Mouse (Mus musculus): ENCODE data around the gene Hmgb3. TPM values are rescaled to one million over a fixed set of nuclear protein-coding genes. Genes with fewer than 3 reads are reported as not detected.

The Hmgb3 gene
- 27.1 and 36.0 TPM in 2 replicates for total RNA-seq (2023)

DNA sequence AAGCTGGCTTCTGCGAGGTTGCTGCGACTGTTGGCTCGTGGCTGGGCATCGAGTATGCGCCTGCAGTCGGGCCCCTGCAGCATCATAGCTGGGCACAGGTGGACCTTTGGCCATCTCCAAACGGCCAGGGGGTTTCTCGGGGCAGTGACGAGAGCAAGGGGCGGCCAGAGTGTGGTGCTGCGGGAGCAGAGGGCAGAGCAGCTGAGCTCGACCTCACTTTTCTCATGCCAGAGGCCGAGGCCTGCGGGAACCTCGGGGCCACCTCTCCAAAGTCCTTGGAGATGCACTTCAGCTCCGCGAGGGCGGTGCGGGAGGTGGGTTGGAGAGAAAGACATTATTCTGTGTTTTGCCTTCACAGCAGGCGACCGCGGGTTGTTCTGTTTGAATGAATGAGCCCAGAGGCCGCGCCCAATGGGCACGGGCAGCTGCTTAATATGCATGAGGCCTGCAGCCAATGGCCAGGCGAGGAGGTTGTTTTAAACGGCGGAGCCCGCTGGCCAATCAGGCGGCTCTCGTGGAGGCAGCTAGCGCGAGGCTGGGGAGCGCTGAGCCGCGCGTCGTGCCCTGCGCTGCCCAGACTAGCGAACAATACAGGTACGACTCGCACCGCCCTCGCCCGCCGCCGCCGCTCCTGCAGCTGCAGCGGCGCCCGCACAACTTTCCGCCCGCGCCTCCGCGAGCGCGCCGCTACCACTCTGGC lies at the start of gene Hmgb3:
TSS of gene Hmgb3 (plus strand) at position 504 of the 700 bp plus-strand sequence.

Other genes with a start within 250 kb of the Hmgb3 start
- 21.0 and 25.0 TPM in 2 replicates for gene Mtmr1, start 191.2 kb upstream of the Hmgb3 start, total RNA-seq (2023)
- 1.8 and 3.8 TPM in 2 replicates for gene Cd99l2, start 63.1 kb upstream of the Hmgb3 start, total RNA-seq (2023)
- gene Gpr50, start 107.7 kb downstream of the Hmgb3 start, total RNA-seq (2023), result not detected in 2 replicates

Measured in neutrophil, adult 65 days (primary cell).